Mouse (Mus musculus) liver, embryonic 14.5 days (tissue): ENCODE measurements around the gene Otud7b.

Experiments
- CTCF ChIP-seq: IDR thresholded peaks from 2 replicates; pipeline ENCODE4 v1.5.1; 2016; ENCODE audit warnings: antibody characterized with exemption, low read depth, control low read depth
- EP300 ChIP-seq: IDR thresholded peaks from 2 replicates; pipeline ENCODE4 v1.6.1; 2016; ENCODE audit warnings: antibody characterized with exemption, low read depth

- no peak for TF ChIP-seq CTCF
- TF ChIP-seq EP300: no peak
Observed at GRCm38 (mm10) chr3:96180727-96181477, 76.6 kb downstream of the Otud7b start, which contains the start of gene Sv2a.
